Mouse (Mus musculus): ENCODE results near the gene Osbpl10.

Osbpl10 gene

GRCm38 (mm10) chr9:115067071-115067470 lies 88.7 kb downstream of the Osbpl10 start:
- no peak for DNase-seq (ENCODE audit: low read depth in 2 of 2, low spot score in 2 of 2)

GRCm38 (mm10) chr9:115075191-115075590 lies 96.8 kb downstream of the Osbpl10 start:
- DNase-seq (ENCODE audit: low read depth in 2 of 2, low spot score in 2 of 2) = no peak

GRCm38 (mm10) chr9:115088295-115088993 lies 110.1 kb downstream of the Osbpl10 start:
- no peak for DNase-seq (ENCODE audit: low read depth in 2 of 2, low spot score in 2 of 2)

GRCm38 (mm10) chr9:115089644-115090043 lies 111.3 kb downstream of the Osbpl10 start:
- no peak for DNase-seq (ENCODE audit: low read depth in 2 of 2, low spot score in 2 of 2)

GRCm38 (mm10) chr9:115096481-115096880 lies 118.1 kb downstream of the Osbpl10 start:
- no peak for DNase-seq (ENCODE audit: low read depth in 2 of 2, low spot score in 2 of 2)

GRCm38 (mm10) chr9:115097340-115097739 lies 119.0 kb downstream of the Osbpl10 start:
- DNase-seq (ENCODE audit: low read depth in 2 of 2, low spot score in 2 of 2) = no peak

GRCm38 (mm10) chr9:115100181-115100915 lies 122.0 kb downstream of the Osbpl10 start:
- DNase-seq (ENCODE audit: low read depth in 2 of 2, low spot score in 2 of 2) = no peak

GRCm38 (mm10) chr9:115107430-115107829 lies 129.1 kb downstream of the Osbpl10 start:
- DNase-seq (ENCODE audit: low read depth in 2 of 2, low spot score in 2 of 2) = no peak

- DNase-seq (ENCODE audit: low read depth in 2 of 2, low spot score in 2 of 2) = no peak
Observed at GRCm38 (mm10) chr9:115110655-115111054, 132.3 kb downstream of the Osbpl10 start.

- no peak for DNase-seq (ENCODE audit: low read depth in 2 of 2, low spot score in 2 of 2)
Observed at GRCm38 (mm10) chr9:115117314-115117713, 138.9 kb downstream of the Osbpl10 start.

- DNase-seq (ENCODE audit: low read depth in 2 of 2, low spot score in 2 of 2) = no peak
Observed at GRCm38 (mm10) chr9:115120276-115120675, 141.9 kb downstream of the Osbpl10 start.

GRCm38 (mm10) chr9:115120678-115121224 lies 142.4 kb downstream of the Osbpl10 start:
- DNase-seq (ENCODE audit: low read depth in 2 of 2, low spot score in 2 of 2) = no peak

- DNase-seq (ENCODE audit: low read depth in 2 of 2, low spot score in 2 of 2) = no peak
Observed at GRCm38 (mm10) chr9:115127342-115127741, 149.0 kb downstream of the Osbpl10 start.

- no peak for DNase-seq (ENCODE audit: low read depth in 2 of 2, low spot score in 2 of 2)
Observed at GRCm38 (mm10) chr9:115133926-115134325, 155.6 kb downstream of the Osbpl10 start.

GRCm38 (mm10) chr9:115134736-115135135 lies 156.4 kb downstream of the Osbpl10 start:
- DNase-seq (ENCODE audit: low read depth in 2 of 2, low spot score in 2 of 2) = no peak

- no peak for DNase-seq (ENCODE audit: low read depth in 2 of 2, low spot score in 2 of 2)
Observed at GRCm38 (mm10) chr9:115135352-115135751, 157.0 kb downstream of the Osbpl10 start.

- no peak for DNase-seq (ENCODE audit: low read depth in 2 of 2, low spot score in 2 of 2)
Observed at GRCm38 (mm10) chr9:115137858-115138257, 159.5 kb downstream of the Osbpl10 start.

- DNase-seq (ENCODE audit: low read depth in 2 of 2, low spot score in 2 of 2) = no peak
Observed at GRCm38 (mm10) chr9:115139597-115140332, 161.4 kb downstream of the Osbpl10 start.

- no peak for DNase-seq (ENCODE audit: low read depth in 2 of 2, low spot score in 2 of 2)
Observed at GRCm38 (mm10) chr9:115147141-115147540, 168.8 kb downstream of the Osbpl10 start.

- DNase-seq (ENCODE audit: low read depth in 2 of 2, low spot score in 2 of 2) = no peak
Observed at GRCm38 (mm10) chr9:115147586-115148355, 169.4 kb downstream of the Osbpl10 start.
